In genomic region chr2:166009393-166009947, GRCm38 (mm10) we compare ENCODE assay signal across 8 mouse cellular contexts. TPM values are rescaled to one million over a fixed set of nuclear protein-coding genes. Genes with fewer than 3 reads are reported as not detected.
DNase-seq lines count a peak whose midpoint lies in the region; ATAC-seq and TF ChIP-seq lines count a peak whose summit lies in the region.

No protein-coding gene starts in this region.

- H3K27me3 ChIP-seq in kidney, embryonic 15.5 days, result no peaks in the 10 kb centered on the region
- H3K27me3 ChIP-seq in heart, adult 2 months (ENCODE audit: control insufficient read depth, insufficient read depth, low read length), result no peaks in the 10 kb centered on the region
- H3K27me3 ChIP-seq in limb, embryonic 14.5 days (ENCODE audit: control insufficient read depth, insufficient read depth, low read length), result no peaks in the 10 kb centered on the region
- H3K27me3 ChIP-seq in liver, postnatal 0 days (ENCODE audit: insufficient read depth, low read length), result no peaks in the 10 kb centered on the region

- no peak for DNase-seq in kidney, adult 18-20 months
- DNase-seq in cerebellum, adult 8-10 months, result peak; percentile 32
- DNase-seq in heart, adult 2 months, result peak; percentile 59 to 72
- no peak for DNase-seq in limb, embryonic 14.5 days (ENCODE audit: low spot score)
- no peak for DNase-seq in liver, postnatal 0 days
- DNase-seq in embryo, embryonic 11 days, result no peak

- TF ChIP-seq EP300 in heart, adult 2 months (IDR thresholded peaks at IDR 0.05; ENCODE audit: insufficient read depth, low read depth, low read length), result no peak; the same call in 1 of the 2 replicates
- TF ChIP-seq EP300 in liver, postnatal 0 days (IDR thresholded peaks at IDR 0.05; ENCODE audit: low read depth), result no peak

- no peak overlapping the region for H3K9ac ChIP-seq in kidney, embryonic 15.5 days
- H3K9ac ChIP-seq in heart, adult 2 months (ENCODE audit: low read depth, low read length), result no peak overlapping the region
- no peak overlapping the region for H3K9ac ChIP-seq in limb, embryonic 14.5 days (ENCODE audit: low read depth, low read length, severe bottlenecking)
- no peak overlapping the region for H3K9ac ChIP-seq in liver, postnatal 0 days (replicated peaks)

- H3K4me1 ChIP-seq in kidney, embryonic 15.5 days, result peaks cover 50% of the 10 kb centered on the region
- H3K4me1 ChIP-seq in heart, adult 2 months (ENCODE audit: control insufficient read depth, insufficient read depth, low read length), result peaks cover 34% of the 10 kb centered on the region
- H3K4me1 ChIP-seq in limb, embryonic 14.5 days (ENCODE audit: control insufficient read depth, insufficient read depth, low read length), result peaks cover 35% of the 10 kb centered on the region
- H3K4me1 ChIP-seq in liver, postnatal 0 days (ENCODE audit: insufficient read depth), result peaks cover 12% of the 10 kb centered on the region

- intact Hi-C loops in heart, adult 2 months (cut with DNase I), result loop anchor here (5.0 kb wide), 1 partner anchor 38 kb away; no protein-coding TSS in a partner anchor

- H3K4me2 ChIP-seq in kidney, embryonic 15.5 days, result no peak overlapping the region
- no peak overlapping the region for H3K4me2 ChIP-seq in limb, embryonic 14.5 days (replicated peaks; ENCODE audit: low read depth, low read length, severe bottlenecking)
- no peak overlapping the region for H3K4me2 ChIP-seq in liver, postnatal 0 days (ENCODE audit: low read depth, low read length)

- no peak for TF ChIP-seq CTCF in heart, adult 2 months (IDR thresholded peaks at IDR 0.05)
- TF ChIP-seq CTCF in liver, postnatal 0 days (IDR thresholded peaks at IDR 0.05; ENCODE audit: low read depth), result no peak

- H3K9me3 ChIP-seq in kidney, embryonic 15.5 days (replicated peaks), result no peaks in the 10 kb centered on the region
- no peaks in the 10 kb centered on the region for H3K9me3 ChIP-seq in limb, embryonic 14.5 days (ENCODE audit: control insufficient read depth, low read length)
- no peaks in the 10 kb centered on the region for H3K9me3 ChIP-seq in liver, postnatal 0 days (ENCODE audit: low read length)

- WGBS in kidney, embryonic 15.5 days, result 86% methylated on average over 3 of the region's 3 CpGs
- 35% methylated on average over 3 of the region's 3 CpGs for WGBS in heart, adult 2 months
- WGBS in limb, embryonic 14.5 days, result 74% methylated on average over 3 of the region's 3 CpGs
- 67% methylated on average over 3 of the region's 3 CpGs for WGBS in liver, postnatal 0 days (ENCODE audit: insufficient replicate concordance)

- peaks cover 6% of the 10 kb centered on the region for H3K79me2 ChIP-seq in heart, adult 2 months (replicated peaks; ENCODE audit: control insufficient read depth, insufficient read depth, low read length)

- H3K27ac ChIP-seq in kidney, embryonic 15.5 days, result 0 out of 2 replicates have a peak overlapping the region, but pooled peaks have one; percentile 30
- H3K27ac ChIP-seq in heart, adult 2 months, result peak overlapping the region; percentile 64
- peak overlapping the region; percentile 26; the same call in 1 of the 2 replicates for H3K27ac ChIP-seq in limb, embryonic 14.5 days (replicated peaks; ENCODE audit: low read depth, low read length)
- H3K27ac ChIP-seq in liver, postnatal 0 days (ENCODE audit: low read depth), result no peak overlapping the region

- no peak for TF ChIP-seq POLR2A in heart, adult 2 months (IDR thresholded peaks at IDR 0.05; ENCODE audit: insufficient read depth, low read depth, low read length)
- no peak for TF ChIP-seq POLR2A in limb, embryonic 14.5 days (IDR thresholded peaks at IDR 0.05; ENCODE audit: borderline replicate concordance, extremely low read depth, insufficient read depth, insufficient read length)

- ATAC-seq in kidney, embryonic 15.5 days (replicated peaks; ENCODE audit: low FRiP score), result no peak
- ATAC-seq in limb, embryonic 14.5 days (ENCODE audit: low FRiP score, low read depth), result no peak
- ATAC-seq in liver, postnatal 0 days, result no peak
- no peak for ATAC-seq in megakaryocyte-erythroid progenitor cell, adult 5-6 weeks (replicated peaks; ENCODE audit: low FRiP score, low TSS enrichment, poor library complexity, severe bottlenecking)

- no peaks in the 10 kb centered on the region for H3K36me3 ChIP-seq in kidney, embryonic 15.5 days
- peaks cover 16% of the 10 kb centered on the region for H3K36me3 ChIP-seq in heart, adult 2 months (ENCODE audit: control insufficient read depth, insufficient read depth, low read length)
- H3K36me3 ChIP-seq in limb, embryonic 14.5 days (ENCODE audit: control insufficient read depth, insufficient read depth, low read length), result no peaks in the 10 kb centered on the region
- H3K36me3 ChIP-seq in liver, postnatal 0 days (replicated peaks; ENCODE audit: insufficient read depth, low read length), result no peaks in the 10 kb centered on the region

- no peak overlapping the region for H3K4me3 ChIP-seq in kidney, embryonic 15.5 days (replicated peaks)
- no peak overlapping the region for H3K4me3 ChIP-seq in heart, adult 2 months
- no peak overlapping the region for H3K4me3 ChIP-seq in limb, embryonic 14.5 days (replicated peaks; ENCODE audit: low read length)
- H3K4me3 ChIP-seq in liver, postnatal 0 days (ENCODE audit: low read depth, low read length), result no peak overlapping the region

RNA-seq across cellular contexts. Expression of gene Ncoa3, which starts 17.0 kb away (rescaled TPM):
- 17.4 and 19.2 TPM in 2 replicates for polyA plus RNA-seq in kidney, embryonic 15.5 days (2015; fragmentation: Nextera tagmentation; extraction: Ambion mirVana)
- 10 to 100 TPM; 29.1 to 32.1 TPM for total RNA-seq in heart, adult 2 months (2021)
- 20.1 and 25.7 TPM in 2 replicates for polyA plus RNA-seq in heart, adult 2 months (2012; rRNA removed)
- polyA plus RNA-seq in limb, embryonic 14.5 days (2012; rRNA removed), result 25.5 and 34.7 TPM in 2 replicates
- 17.8 and 20.0 TPM in 2 replicates for polyA plus RNA-seq in limb, embryonic 14.5 days (2014; fragmentation: Nextera tagmentation; extraction: Ambion mirVana)
- polyA plus RNA-seq in liver, postnatal 0 days (2015; fragmentation: Nextera tagmentation; extraction: Ambion mirVana), result 3.3 and 3.9 TPM in 2 replicates
- total RNA-seq in megakaryocyte-erythroid progenitor cell, adult 5-6 weeks (2014; fragmentation: Nextera tagmentation), result 8.3 and 21.1 TPM in 2 replicates
- total RNA-seq in megakaryocyte-erythroid progenitor cell, adult 5-6 weeks (2017), result 8.8 and 15.9 TPM in 2 replicates

Comparison
In these comparisons a context has a peak if more than half of its experiments do, and no peak if none do; other contexts are left out.
1. DNase-seq: peak in cerebellum, adult 8-10 months (single experiment) and heart, adult 2 months (2 of 2); none in kidney, adult 18-20 months (single experiment), limb, embryonic 14.5 days (single experiment), liver, postnatal 0 days (single experiment) and embryo, embryonic 11 days (single experiment).